Mouse (Mus musculus) layer of hippocampus, postnatal 25 days (tissue): Measurements from ENCODE around the gene Gng12. TPM values are rescaled to one million over a fixed set of nuclear protein-coding genes. Genes with fewer than 3 reads are reported as not detected.
A peak's percentile ranks its signal among the peaks of the same experiment; 100 is the strongest.
"Not testable (repeated sequence)": the region's sequence is repeated elsewhere in the genome, so short reads cannot be mapped to it uniquely, and the experiment has no call there.

Experiments
- DNase-seq, 2 experiments: peaks; one replicate each; pipeline ENCODE4 v3.0.0; 2022; ENCODE audit warnings: mixed read lengths in 2 of 2, low spot score in 1 of 2; ENCODE audit errors: extremely low spot score in 1 of 2
- total RNA-seq, 2 experiments: library from RNA; stranded (reverse); gene quantifications; 2 replicates each; pipeline ENCODE4 v1.2.3; 2021

The Gng12 gene
- total RNA-seq, 2 experiments from 2014 or later = 64.7 to 82.2 TPM

GRCm38 (mm10) chr6:67018365-67018764 lies 122.2 kb downstream of the Gng12 start:
- no peak for DNase-seq

- not testable (repeated sequence) for DNase-seq
These were observed 122.8 kb downstream of the Gng12 start for GRCm38 (mm10) chr6:67019001-67019400.

GRCm38 (mm10) chr6:67021308-67021707 lies 125.1 kb downstream of the Gng12 start:
- DNase-seq = no peak

- no peak for DNase-seq
These were observed 127.5 kb downstream of the Gng12 start for GRCm38 (mm10) chr6:67023729-67024128.

GRCm38 (mm10) chr6:67026661-67027060 lies 130.5 kb downstream of the Gng12 start:
- DNase-seq = no peak

- no peak for DNase-seq
These were observed 131.4 kb downstream of the Gng12 start for GRCm38 (mm10) chr6:67027438-67028142.

- DNase-seq = no peak
These were observed 133.2 kb downstream of the Gng12 start for GRCm38 (mm10) chr6:67029312-67029950.

GRCm38 (mm10) chr6:67029987-67030386 lies 133.8 kb downstream of the Gng12 start:
- DNase-seq = no peak

GRCm38 (mm10) chr6:67030416-67030815 lies 134.2 kb downstream of the Gng12 start:
- no peak for DNase-seq

GRCm38 (mm10) chr6:67030846-67031245 lies 134.6 kb downstream of the Gng12 start:
- no peak for DNase-seq

GRCm38 (mm10) chr6:67032551-67032950 lies 136.4 kb downstream of the Gng12 start:
- not testable (repeated sequence) for DNase-seq

GRCm38 (mm10) chr6:67032972-67033371 lies 136.8 kb downstream of the Gng12 start:
- not testable (repeated sequence) for DNase-seq

- no peak for DNase-seq
These were observed 137.4 kb downstream of the Gng12 start for GRCm38 (mm10) chr6:67033604-67034003.

GRCm38 (mm10) chr6:67034331-67035130 lies 138.3 kb downstream of the Gng12 start:
- no peak for DNase-seq

- DNase-seq = no peak
These were observed 139.4 kb downstream of the Gng12 start for GRCm38 (mm10) chr6:67035388-67036299.

- DNase-seq = peak; percentile 49 to 61
These were observed 140.2 kb downstream of the Gng12 start for GRCm38 (mm10) chr6:67036356-67036811.

GRCm38 (mm10) chr6:67036837-67037628 lies 140.8 kb downstream of the Gng12 start, which contains the start of gene Gadd45a:
Gadd45a (minus strand) TSS chr6:67037457.
- peak; percentile 75 to 76 for DNase-seq

- no peak for DNase-seq
These were observed 142.8 kb downstream of the Gng12 start for GRCm38 (mm10) chr6:67038964-67039363.

GRCm38 (mm10) chr6:67040904-67041410 lies 144.8 kb downstream of the Gng12 start:
- DNase-seq = no peak
